Mouse (Mus musculus): Measurements from ENCODE around the gene Zfp747. TPM values are rescaled to one million over a fixed set of nuclear protein-coding genes. Genes with fewer than 3 reads are reported as not detected.
"Not testable (repeated sequence)": the region's sequence is repeated elsewhere in the genome, so short reads cannot be mapped to it uniquely, and the experiment has no call there.

Gene Zfp747
- polyA plus RNA-seq, 1 experiment from 2014 or later: 10.6 TPM

GRCm38 (mm10) chr7:127400355-127400754 lies 24.5 kb upstream of the Zfp747 start:
- no peak for ATAC-seq (ENCODE audit: low FRiP score, low TSS enrichment)
- Histone ChIP-seq H3K4me3 (ENCODE audit: low read length) (no peak overlapping the region), H3K4me1 (ENCODE audit: insufficient read depth, low read length) (no peaks in the 10 kb centered on the region), H3K27ac (ENCODE audit: low read length) (no peak overlapping the region), H3K9me3 (ENCODE audit: low read length) (no peaks in the 10 kb centered on the region), H3K36me3 (ENCODE audit: insufficient read depth, low read length) (peaks cover 6% of the 10 kb centered on the region), H3K4me2 (replicated peaks; ENCODE audit: low read depth, low read length) (no peak overlapping the region), H3K27me3 (ENCODE audit: insufficient read depth, low read length) (no peaks in the 10 kb centered on the region), H3K9ac (replicated peaks; ENCODE audit: low read length) (no peak overlapping the region)
- 58% methylated on average over 3 of the region's 3 CpGs for WGBS

DNA sequence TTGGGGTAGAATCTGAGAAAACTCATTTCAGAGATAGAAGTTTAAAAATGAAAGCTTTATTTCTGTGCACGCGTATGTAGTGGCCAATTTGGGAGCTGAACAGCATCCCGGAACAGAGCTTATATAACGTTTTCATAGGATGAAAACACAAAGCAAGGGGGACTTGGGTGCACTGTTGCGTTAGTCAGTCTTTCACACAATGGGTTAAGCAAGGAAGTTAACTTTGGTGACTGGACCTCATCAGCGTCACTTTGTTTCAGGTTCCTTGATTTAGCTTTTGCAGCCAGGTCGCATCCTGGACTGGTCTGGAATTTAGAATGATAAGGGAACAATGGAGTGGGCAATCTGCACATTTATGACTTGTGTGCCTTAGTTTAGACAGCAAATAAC lies 18.1 kb upstream of the Zfp747 start:
- Histone ChIP-seq H3K27me3 (ENCODE audit: insufficient read depth, low read length) (no peaks in the 10 kb centered on the region), H3K9ac (replicated peaks; ENCODE audit: low read length) (peak overlapping the region; percentile 68), H3K4me3 (ENCODE audit: low read length) (peak overlapping the region; percentile 78), H3K9me3 (ENCODE audit: low read length) (no peaks in the 10 kb centered on the region), H3K36me3 (ENCODE audit: insufficient read depth, low read length) (peaks cover 11% of the 10 kb centered on the region), H3K4me1 (ENCODE audit: insufficient read depth, low read length) (peaks cover 13% of the 10 kb centered on the region; the same call in 1 of the 2 replicates), H3K4me2 (replicated peaks; ENCODE audit: low read depth, low read length) (peak overlapping the region; percentile 90), H3K27ac (ENCODE audit: low read length) (peak overlapping the region; percentile 77)
- ATAC-seq (ENCODE audit: low FRiP score, low TSS enrichment): no peak
- 17% methylated on average over 7 of the region's 7 CpGs for WGBS

DNA sequence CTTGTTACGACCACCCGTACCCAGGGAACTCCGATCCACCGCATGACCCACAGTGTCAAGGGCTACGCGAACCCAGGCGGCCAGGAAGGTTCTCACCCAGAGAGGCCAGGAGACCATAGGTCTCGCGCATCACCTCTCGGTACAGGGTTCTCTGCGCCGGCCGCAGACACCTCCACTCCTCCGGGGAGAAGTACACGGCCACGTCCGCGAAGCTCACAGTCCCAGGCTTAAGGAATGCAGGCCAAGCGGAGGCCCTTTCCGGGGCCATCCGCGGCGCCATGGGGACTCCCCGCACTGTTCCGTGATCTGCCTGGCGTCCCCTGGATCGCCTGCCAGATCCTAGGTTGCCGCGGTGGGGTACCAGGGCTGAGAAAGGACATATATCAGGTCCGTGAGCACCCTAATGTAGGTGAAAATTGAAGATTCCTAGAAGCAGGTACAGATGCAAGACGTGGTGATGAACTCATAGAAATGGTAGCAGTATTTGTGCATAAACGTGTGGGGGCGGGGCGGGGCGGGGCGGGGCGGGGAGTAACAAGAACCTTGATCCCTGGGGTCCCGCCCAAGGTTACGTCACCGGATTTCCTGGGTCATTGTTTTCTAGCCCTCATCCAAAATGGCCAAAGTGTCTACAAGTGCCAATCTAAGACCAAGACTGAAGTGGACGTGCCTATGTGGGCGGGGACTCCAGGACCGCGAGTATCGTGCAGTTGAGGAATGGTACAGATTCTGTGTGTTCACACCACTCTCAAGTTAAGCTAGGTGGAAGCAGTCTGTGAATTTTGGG lies 17.5 kb upstream of the Zfp747 start, which contains the start of gene E430018J23Rik:
Gene E430018J23Rik (minus strand): TSS at position 473 of the 787 bp plus-strand sequence.
- peak within 1 kb of the TSS; percentile 95 for H3K9ac ChIP-seq (replicated peaks; ENCODE audit: low read length)
- H3K36me3 ChIP-seq (ENCODE audit: insufficient read depth, low read length): peaks cover 11% of the 10 kb centered on the region
- peak; percentile 94 for ATAC-seq (ENCODE audit: low FRiP score, low TSS enrichment)
- peak within 1 kb of the TSS; percentile 93 for H3K27ac ChIP-seq (ENCODE audit: low read length)
- peaks cover 13% of the 10 kb centered on the region; the same call in 1 of the 2 replicates for H3K4me1 ChIP-seq (ENCODE audit: insufficient read depth, low read length)
- WGBS: under 1% methylated on average over 43 of the region's 45 CpGs
- no peaks in the 10 kb centered on the region for H3K27me3 ChIP-seq (ENCODE audit: insufficient read depth, low read length)
- no peaks in the 10 kb centered on the region for H3K9me3 ChIP-seq (ENCODE audit: low read length)
- H3K4me2 ChIP-seq (replicated peaks; ENCODE audit: low read depth, low read length): peak within 1 kb of the TSS; percentile 90
- peak within 1 kb of the TSS; percentile 78 for H3K4me3 ChIP-seq (ENCODE audit: low read length)

- Histone ChIP-seq H3K4me3 (ENCODE audit: low read length) (peak overlapping the region; percentile 78), H3K9me3 (ENCODE audit: low read length) (no peaks in the 10 kb centered on the region), H3K4me2 (replicated peaks; ENCODE audit: low read depth, low read length) (peak overlapping the region; percentile 90), H3K27me3 (ENCODE audit: insufficient read depth, low read length) (no peaks in the 10 kb centered on the region), H3K9ac (replicated peaks; ENCODE audit: low read length) (peak overlapping the region; percentile 95), H3K4me1 (ENCODE audit: insufficient read depth, low read length) (peaks cover 13% of the 10 kb centered on the region; the same call in 1 of the 2 replicates), H3K36me3 (ENCODE audit: insufficient read depth, low read length) (peaks cover 11% of the 10 kb centered on the region), H3K27ac (ENCODE audit: low read length) (no peak overlapping the region)
- no peak for ATAC-seq (ENCODE audit: low FRiP score, low TSS enrichment)
- WGBS: 88% methylated on average over 8 of the region's 8 CpGs
Measured at GRCm38 (mm10) chr7:127392251-127392824, 16.5 kb upstream of the Zfp747 start.

DNA sequence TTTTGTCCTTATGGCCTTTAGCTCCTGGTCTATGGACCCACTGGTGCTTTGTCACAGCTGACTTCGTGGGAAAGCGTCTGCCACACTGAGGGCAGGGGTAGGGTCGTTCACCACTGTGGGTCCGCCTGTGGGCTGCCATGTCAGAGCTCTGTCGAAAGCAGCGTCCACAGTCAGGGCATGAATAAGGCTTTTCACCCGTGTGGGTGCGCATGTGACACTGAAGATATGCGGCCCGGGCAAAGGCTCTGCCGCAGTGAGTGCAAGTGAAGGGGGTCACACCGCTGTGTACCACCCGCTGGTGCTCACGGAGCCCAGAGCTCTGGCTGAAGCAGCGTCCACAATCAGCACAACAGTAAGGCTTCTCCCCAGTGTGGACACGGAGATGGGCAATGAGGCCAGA lies 15.7 kb upstream of the Zfp747 start:
- Histone ChIP-seq H3K9ac (replicated peaks; ENCODE audit: low read length) (no peak overlapping the region), H3K4me1 (ENCODE audit: insufficient read depth, low read length) (peaks cover 13% of the 10 kb centered on the region; the same call in 1 of the 2 replicates), H3K36me3 (ENCODE audit: insufficient read depth, low read length) (peaks cover 11% of the 10 kb centered on the region), H3K9me3 (ENCODE audit: low read length) (no peaks in the 10 kb centered on the region), H3K27me3 (ENCODE audit: insufficient read depth, low read length) (no peaks in the 10 kb centered on the region), H3K4me2 (replicated peaks; ENCODE audit: low read depth, low read length) (no peak overlapping the region), H3K4me3 (ENCODE audit: low read length) (no peak overlapping the region), H3K27ac (ENCODE audit: low read length) (no peak overlapping the region)
- ATAC-seq (ENCODE audit: low FRiP score, low TSS enrichment): no peak
- 97% methylated on average over 16 of the region's 16 CpGs for WGBS

GRCm38 (mm10) chr7:127390306-127390705 lies 14.5 kb upstream of the Zfp747 start:
- no peak overlapping the region for H3K27ac ChIP-seq (ENCODE audit: low read length)
- H3K36me3 ChIP-seq (ENCODE audit: insufficient read depth, low read length): peaks cover 11% of the 10 kb centered on the region
- H3K4me2 ChIP-seq (replicated peaks; ENCODE audit: low read depth, low read length): no peak overlapping the region
- H3K27me3 ChIP-seq (ENCODE audit: insufficient read depth, low read length): no peaks in the 10 kb centered on the region
- H3K4me3 ChIP-seq (ENCODE audit: low read length): no peak overlapping the region
- H3K9me3 ChIP-seq (ENCODE audit: low read length): no peaks in the 10 kb centered on the region
- H3K9ac ChIP-seq (replicated peaks; ENCODE audit: low read length): no peak overlapping the region
- WGBS: 76% methylated on average over 7 of the region's 7 CpGs
- ATAC-seq (ENCODE audit: low FRiP score, low TSS enrichment): no peak
- peaks cover 13% of the 10 kb centered on the region; the same call in 1 of the 2 replicates for H3K4me1 ChIP-seq (ENCODE audit: insufficient read depth, low read length)

GRCm38 (mm10) chr7:127388201-127388600 lies 12.4 kb upstream of the Zfp747 start:
- H3K9me3 ChIP-seq (ENCODE audit: low read length); ATAC-seq (ENCODE audit: low FRiP score, low TSS enrichment); H3K4me2 ChIP-seq (replicated peaks; ENCODE audit: low read depth, low read length); H3K9ac ChIP-seq (replicated peaks; ENCODE audit: low read length); H3K27ac ChIP-seq (ENCODE audit: low read length); H3K27me3 ChIP-seq (ENCODE audit: insufficient read depth, low read length); H3K4me3 ChIP-seq (ENCODE audit: low read length); H3K4me1 ChIP-seq (ENCODE audit: insufficient read depth, low read length): not testable (repeated sequence)
- peaks cover 28% of the 10 kb centered on the region for H3K36me3 ChIP-seq (ENCODE audit: insufficient read depth, low read length)

DNA sequence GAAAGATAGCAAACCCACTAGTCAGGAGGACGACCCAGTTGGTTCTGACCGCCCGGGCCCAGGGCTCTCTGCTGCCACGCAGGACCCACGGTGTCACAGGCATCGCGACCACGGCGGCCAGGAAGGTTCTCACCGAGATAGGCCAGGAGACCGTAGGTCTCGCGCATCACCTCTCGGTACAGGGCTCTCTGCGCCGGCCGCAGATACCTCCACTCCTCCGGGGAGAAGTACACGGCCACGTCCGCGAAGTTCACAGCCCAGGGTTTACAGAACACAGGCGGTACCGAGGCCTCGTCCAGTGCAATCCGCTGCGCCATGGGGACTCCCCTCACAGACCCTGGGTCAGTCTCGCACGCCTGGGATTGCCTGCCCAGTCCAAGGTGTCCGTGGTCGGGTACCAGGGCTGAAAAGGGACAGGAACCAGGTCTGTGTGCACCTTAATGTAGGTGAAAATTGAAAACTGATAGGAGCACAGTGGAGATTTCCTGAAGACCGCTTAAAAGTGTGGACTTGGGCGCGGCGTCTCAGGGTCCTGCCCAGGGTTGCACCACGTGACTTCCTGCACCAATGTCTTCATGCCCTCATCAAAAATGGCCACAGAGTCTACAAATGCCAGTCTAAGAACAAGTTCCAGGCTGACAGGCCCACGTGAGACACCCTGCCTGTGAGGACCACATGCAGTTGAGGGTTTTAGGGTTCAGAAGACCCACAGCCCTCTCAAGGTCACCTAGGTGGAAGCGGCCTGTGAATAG lies 11.0 kb upstream of the Zfp747 start, which contains the start of gene 9130019O22Rik:
Gene 9130019O22Rik (minus strand): TSS at position 526 of the 752 bp plus-strand sequence.
- WGBS: 19% methylated on average over 38 of the region's 38 CpGs
- Histone ChIP-seq H3K27me3 (ENCODE audit: insufficient read depth, low read length) (no peaks in the 10 kb centered on the region), H3K4me3 (ENCODE audit: low read length) (peak within 1 kb of the TSS; percentile 63), H3K27ac (ENCODE audit: low read length) (peak within 1 kb of the TSS; percentile 41; the same call in 1 of the 2 replicates), H3K9ac (replicated peaks; ENCODE audit: low read length) (peak within 1 kb of the TSS; percentile 80), H3K36me3 (ENCODE audit: insufficient read depth, low read length) (peaks cover 25% of the 10 kb centered on the region), H3K4me2 (replicated peaks; ENCODE audit: low read depth, low read length) (peak within 1 kb of the TSS; percentile 66), H3K4me1 (ENCODE audit: insufficient read depth, low read length) (no peaks in the 10 kb centered on the region), H3K9me3 (ENCODE audit: low read length) (peaks cover 2% of the 10 kb centered on the region; the same call in 1 of the 2 replicates)
- ATAC-seq (ENCODE audit: low FRiP score, low TSS enrichment): peak; percentile 72

- WGBS: 96% methylated on average over 4 of the region's 4 CpGs
- H3K27me3 ChIP-seq (ENCODE audit: insufficient read depth, low read length); H3K4me2 ChIP-seq (replicated peaks; ENCODE audit: low read depth, low read length); H3K9ac ChIP-seq (replicated peaks; ENCODE audit: low read length); ATAC-seq (ENCODE audit: low FRiP score, low TSS enrichment); H3K4me1 ChIP-seq (ENCODE audit: insufficient read depth, low read length); H3K27ac ChIP-seq (ENCODE audit: low read length); H3K9me3 ChIP-seq (ENCODE audit: low read length); H3K4me3 ChIP-seq (ENCODE audit: low read length): not testable (repeated sequence)
- peaks cover 18% of the 10 kb centered on the region for H3K36me3 ChIP-seq (ENCODE audit: insufficient read depth, low read length)
Measured at GRCm38 (mm10) chr7:127385560-127385959, 9.7 kb upstream of the Zfp747 start.

Data from kidney, embryonic 16.5 days (tissue).